Mouse (Mus musculus): ENCODE measurements at regions not wholly inside any gene's neighbourhood (a gene's known extent, or its start where the extent isn't known, plus 50 kb on each side); places are given as distances from the start of the nearest gene placed in this dataset.
"Not testable (repeated sequence)": the region's sequence is repeated elsewhere in the genome, so short reads cannot be mapped to it uniquely, and the experiment has no call there.

- DNase-seq, result no peak
Observed at GRCm38 (mm10) chr12:16374331-16374996, 236.3 kb downstream of the Lpin1 start.

DNA sequence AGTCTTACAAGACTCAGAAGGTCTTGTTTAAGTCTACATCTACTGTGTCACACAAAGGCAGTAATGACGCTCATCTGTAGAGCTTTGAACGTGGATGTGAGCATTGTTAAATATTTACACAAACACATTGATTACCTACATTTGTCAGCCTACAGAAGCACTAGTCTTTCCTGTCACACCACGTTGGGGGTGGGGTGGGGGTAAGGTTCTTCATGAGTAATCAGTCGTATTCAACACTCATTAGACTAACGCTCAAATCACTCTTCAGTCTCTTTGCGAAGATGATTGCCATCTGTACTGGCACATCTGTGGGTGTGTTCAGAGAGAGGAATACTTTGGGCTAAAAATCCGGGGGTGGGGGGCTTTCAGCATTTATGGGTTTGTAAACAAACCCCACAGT, 240.7 kb downstream of the Lpin1 start:
- no peak for DNase-seq

GRCm38 (mm10) chr12:16362341-16362740, 248.4 kb downstream of the Lpin1 start:
- DNase-seq, result no peak

GRCm38 (mm10) chr12:16358831-16359230, 251.9 kb downstream of the Lpin1 start:
- no peak for DNase-seq

- no peak for DNase-seq
Observed at GRCm38 (mm10) chr12:16354711-16355110, 256.1 kb downstream of the Lpin1 start.

DNA sequence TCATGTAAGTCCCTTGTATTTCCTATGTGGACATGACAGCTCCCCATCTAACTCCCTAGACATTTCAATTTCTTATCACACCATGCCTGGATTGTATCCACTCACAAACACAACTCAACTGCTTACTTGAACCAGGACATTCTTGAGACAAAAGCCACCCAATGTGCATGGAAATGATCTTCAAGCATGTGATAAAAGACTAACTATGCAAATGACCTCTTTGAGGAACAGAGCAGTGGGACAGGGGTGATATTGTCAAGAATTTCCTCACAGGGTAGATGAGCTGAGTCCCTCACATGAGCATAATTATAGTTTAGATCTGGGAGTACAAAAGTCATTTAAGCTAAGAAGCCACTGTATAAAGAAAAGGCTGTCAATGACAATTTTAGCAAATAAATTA, 259.0 kb downstream of the Lpin1 start:
- no peak for DNase-seq

DNA sequence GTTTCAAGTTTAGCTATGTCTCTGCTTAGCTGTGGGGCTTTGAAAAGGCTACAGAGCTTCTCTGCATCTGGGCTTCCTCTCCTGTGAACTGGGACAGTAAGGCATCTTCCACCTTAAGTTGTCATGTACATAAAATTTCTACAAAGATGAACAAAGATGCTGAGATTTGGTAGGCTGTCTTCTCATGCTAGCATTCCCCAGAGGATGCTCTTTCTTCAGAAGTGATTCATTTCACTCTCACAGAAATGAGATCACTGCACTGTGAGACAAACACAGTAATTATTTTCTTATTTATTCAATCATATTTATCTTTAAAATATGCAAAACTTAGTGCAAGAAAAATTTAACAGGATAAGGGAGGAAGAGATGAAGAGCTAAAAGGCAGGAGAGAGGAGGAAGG, 261.5 kb downstream of the Lpin1 start:
- no peak for DNase-seq

DNA sequence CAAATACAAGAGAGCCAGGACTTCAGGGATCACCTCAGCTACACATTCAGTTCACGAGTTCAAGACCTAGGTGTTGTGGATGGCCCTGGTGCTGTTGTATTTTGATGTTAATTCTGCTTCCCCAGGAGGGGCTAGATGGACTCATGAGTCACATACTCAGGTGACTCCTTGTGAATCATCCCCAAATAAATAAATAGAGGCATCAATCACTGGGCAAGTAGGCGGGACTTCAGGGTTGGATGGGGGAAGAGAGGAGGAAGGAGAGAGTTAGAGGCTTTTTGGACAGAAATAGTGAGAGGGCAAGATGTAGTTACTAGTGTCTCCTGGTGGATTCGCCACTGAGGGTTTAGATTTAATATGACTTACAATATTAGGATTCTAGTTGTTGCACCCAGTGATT, 266.7 kb downstream of the Lpin1 start:
- DNase-seq, result no peak

- not testable (repeated sequence) for DNase-seq
Observed at GRCm38 (mm10) chr12:16342030-16342429, 268.7 kb downstream of the Lpin1 start.

- no peak for DNase-seq
Observed at GRCm38 (mm10) chr12:16331456-16331855, 279.3 kb downstream of the Lpin1 start.

GRCm38 (mm10) chr12:16329129-16329528, 281.6 kb downstream of the Lpin1 start:
- DNase-seq, result no peak

DNA sequence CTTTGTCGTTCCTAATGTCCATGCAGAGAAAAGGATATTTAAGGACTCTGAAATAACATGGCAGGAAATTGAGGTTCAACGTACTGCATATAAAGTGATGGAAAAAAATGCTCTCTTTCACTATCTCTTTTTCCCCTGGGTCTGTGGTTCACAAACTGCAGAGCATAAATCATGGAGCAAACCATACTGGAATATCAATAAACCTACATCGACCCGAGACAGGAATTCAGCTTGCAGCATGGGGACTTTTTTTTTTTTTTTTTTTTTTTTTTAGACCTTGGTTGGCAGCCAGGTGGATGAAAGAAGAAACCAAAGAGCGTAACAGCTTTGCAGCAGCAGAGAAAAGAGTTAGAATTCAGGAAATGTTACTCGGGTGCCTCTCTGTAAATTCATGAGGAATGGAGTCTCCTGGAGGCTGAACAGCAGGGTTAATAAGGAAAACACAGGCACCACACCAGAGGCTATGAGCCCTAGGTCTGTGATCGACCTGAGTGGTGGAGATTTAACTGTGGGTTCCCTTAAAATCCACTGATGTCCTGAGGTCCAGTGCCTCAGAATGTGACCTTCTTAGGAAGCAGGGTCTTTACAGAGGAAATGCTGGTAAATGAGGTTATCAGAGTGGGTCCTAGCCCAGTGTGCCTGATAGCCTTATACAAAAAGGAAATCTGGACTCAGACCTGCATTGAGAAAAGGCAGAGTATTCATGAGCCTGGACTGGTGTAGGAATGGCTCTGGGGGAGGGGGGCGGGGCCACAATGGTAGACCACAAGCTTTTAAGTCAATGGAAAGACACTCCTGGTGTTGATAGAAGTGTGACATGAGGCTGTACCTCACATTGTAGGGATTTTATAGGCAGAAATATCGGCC, 290.0 kb downstream of the Lpin1 start:
- DNase-seq, result no peak

GRCm38 (mm10) chr12:16308101-16308500, 302.7 kb downstream of the Lpin1 start:
- DNase-seq, result no peak

GRCm38 (mm10) chr12:16304701-16305377, 305.9 kb downstream of the Lpin1 start:
- DNase-seq, result no peak

DNA sequence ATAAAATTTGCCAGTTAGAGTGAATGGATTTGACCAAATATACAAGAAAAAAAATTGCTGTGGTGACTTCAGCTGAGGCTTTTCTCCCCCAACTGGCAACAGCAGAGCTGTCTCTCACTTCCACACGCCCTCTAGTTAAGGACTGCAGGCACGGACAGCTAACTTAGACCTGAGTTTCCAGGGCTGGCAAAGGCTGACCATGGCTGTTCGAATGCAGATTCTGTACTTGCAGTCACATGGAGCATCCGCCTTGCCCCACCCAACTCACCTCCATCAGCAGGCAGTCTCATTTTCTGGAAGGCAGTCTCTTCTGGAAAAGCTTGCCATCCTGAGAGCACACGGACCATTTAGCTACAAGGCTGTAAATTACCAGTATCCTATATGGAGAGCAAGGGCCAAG, 325.7 kb downstream of the Lpin1 start:
- no peak for DNase-seq

DNA sequence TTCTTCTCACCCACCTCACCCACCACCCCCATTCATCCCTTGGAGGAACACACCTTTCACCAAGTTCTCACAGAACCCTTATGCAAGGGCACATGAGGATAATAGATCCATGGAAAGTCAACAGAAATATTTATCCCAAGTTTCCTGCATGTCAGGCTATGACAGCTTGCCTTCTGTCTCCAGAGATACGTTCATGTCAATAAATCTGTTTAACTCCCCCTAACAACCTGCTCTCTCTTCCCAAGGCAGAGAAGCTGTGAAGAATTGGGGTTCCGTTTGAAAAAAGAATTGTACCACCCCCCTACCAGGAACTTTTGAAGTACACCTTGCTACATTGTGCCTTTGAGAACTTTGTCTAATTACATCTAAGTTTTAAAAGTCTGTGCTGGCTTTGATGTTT, 331.6 kb downstream of the Lpin1 start:
- DNase-seq, result no peak

- no peak for DNase-seq
Observed at GRCm38 (mm10) chr12:16277567-16278332, 333.0 kb downstream of the Lpin1 start.

DNA sequence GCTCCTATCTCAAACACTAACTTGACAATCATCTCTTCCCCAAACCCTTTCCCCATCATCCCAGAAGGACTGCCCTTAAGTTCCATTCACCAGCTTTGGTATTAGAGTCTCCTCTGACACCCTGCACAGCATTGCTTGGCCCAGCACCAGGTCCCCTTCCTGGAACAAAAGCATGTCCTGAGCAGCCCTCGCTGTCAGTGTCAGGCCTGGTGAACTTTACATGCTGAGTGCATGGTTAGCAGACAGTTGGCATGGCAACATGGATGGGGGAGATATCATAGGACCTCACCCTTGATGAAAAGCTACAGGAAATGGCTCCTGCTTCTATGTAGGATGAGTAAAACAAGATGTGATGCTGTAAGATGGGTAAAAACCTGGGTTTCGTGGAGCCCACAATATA, 333.6 kb downstream of the Lpin1 start:
- no peak for DNase-seq

GRCm38 (mm10) chr12:16276301-16276700, 334.5 kb downstream of the Lpin1 start:
- no peak for DNase-seq

GRCm38 (mm10) chr12:16272441-16272840, 338.3 kb downstream of the Lpin1 start:
- DNase-seq, result no peak

- no peak for DNase-seq
Observed at GRCm38 (mm10) chr12:16270876-16271275, 339.9 kb downstream of the Lpin1 start.

- no peak for DNase-seq
Observed at GRCm38 (mm10) chr12:16269706-16270105, 341.1 kb downstream of the Lpin1 start.

GRCm38 (mm10) chr12:16268621-16269165, 342.1 kb downstream of the Lpin1 start:
- no peak for DNase-seq

All from cerebellum, adult 11-12 months (tissue).